Mouse (Mus musculus) lung, postnatal 0 days (tissue): Measurements from ENCODE around the gene Stat2.

Experiments used
- CTCF ChIP-seq: IDR thresholded peaks from 2 replicates; pipeline ENCODE4 v1.5.1; 2016; ENCODE audit warnings: antibody characterized with exemption, mild to moderate bottlenecking
- EP300 ChIP-seq: IDR thresholded peaks from 2 replicates; pipeline ENCODE4 v1.6.1; 2016; ENCODE audit warnings: antibody characterized with exemption, mild to moderate bottlenecking, control low read depth

GRCm38 (mm10) chr10:128243252-128243651, 27.1 kb upstream of the Stat2 start:
- TF ChIP-seq CTCF (no peak), EP300 (no peak)
